Mouse (Mus musculus) bone marrow macrophage, adult 2 months (primary cell): ENCODE results near the gene Nhsl2. TPM values are rescaled to one million over a fixed set of nuclear protein-coding genes. Genes with fewer than 3 reads are reported as not detected.

Experiments
- H3K27ac ChIP-seq: 2 replicates; pipeline ENCODE4 v1.5.1; 2012; ENCODE audit warnings: low read depth, low read length; ENCODE audit not compliant: insufficient read depth
- H3K4me1 ChIP-seq: 2 replicates; pipeline ENCODE4 v1.6.1; 2012; ENCODE audit warnings: low read length; ENCODE audit not compliant: control insufficient read depth, insufficient read depth
- H3K4me3 ChIP-seq: 2 replicates; pipeline ENCODE4 v1.5.1; 2012; ENCODE audit warnings: mild to moderate bottlenecking, low read length, moderate library complexity; ENCODE audit not compliant: insufficient read depth
- CTCF ChIP-seq: IDR thresholded peaks from 2 replicates; pipeline ENCODE4 v1.5.1; 2012; ENCODE audit warnings: low read depth, mild to moderate bottlenecking, low read length, moderate library complexity
- POLR2A ChIP-seq: IDR thresholded peaks from 2 replicates; pipeline ENCODE4 v1.6.1; 2012; ENCODE audit warnings: mild to moderate bottlenecking, low read depth, low read length, borderline replicate concordance
- polyA plus RNA-seq: library from polyadenylated mRNA; stranded (reverse); fragments of >200 nt; gene quantifications from 2 replicates; pipeline ENCODE4 v1.2.4, GENCODE M21; 2012; ENCODE audit not compliant: missing spikeins, insufficient read depth, insufficient read length

Nhsl2 gene
- polyA plus RNA-seq, 1 experiment, result 3.5 TPM

GRCm38 (mm10) chrX:101976931-101977330 is 127.7 kb downstream of the Nhsl2 start:
- no peak overlapping the region for H3K27ac ChIP-seq
- TF ChIP-seq POLR2A (no peak), CTCF (no peak)

DNA sequence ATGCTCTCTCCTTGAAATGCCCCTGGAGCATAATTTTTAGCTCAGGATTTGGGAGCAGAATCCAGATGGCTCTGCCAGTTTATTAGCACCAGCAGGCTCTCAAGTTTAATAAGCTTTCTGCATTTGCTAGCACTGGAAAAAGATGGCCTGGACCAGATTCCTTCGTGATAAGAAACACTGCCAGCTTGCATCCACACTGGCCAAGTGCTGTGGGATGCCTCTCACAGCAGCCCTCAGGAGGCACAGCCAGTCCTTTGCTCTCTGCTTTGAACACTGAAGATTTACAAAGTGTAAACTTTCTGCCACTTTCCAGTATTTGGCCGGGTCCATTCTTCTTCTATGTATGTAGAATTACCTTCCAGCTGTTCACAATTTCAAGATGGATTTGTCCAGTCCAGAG is 129.7 kb downstream of the Nhsl2 start:
- H3K4me3 ChIP-seq, result no peak overlapping the region
- H3K27ac ChIP-seq, result no peak overlapping the region
- no peak for TF ChIP-seq POLR2A
- H3K4me1 ChIP-seq, result no peaks in the 10 kb centered on the region

More at GRCm38 (mm10) chrX:101976931-101977330, 127.7 kb downstream of the Nhsl2 start:
- Histone ChIP-seq H3K4me1 (no peaks in the 10 kb centered on the region), H3K4me3 (no peak overlapping the region)

- Histone ChIP-seq H3K27ac (no peak overlapping the region), H3K4me3 (no peak overlapping the region), H3K4me1 (no peaks in the 10 kb centered on the region)
- no peak for TF ChIP-seq CTCF
- TF ChIP-seq POLR2A, result no peak
These were observed 130.1 kb downstream of the Nhsl2 start for GRCm38 (mm10) chrX:101979267-101979666.

GRCm38 (mm10) chrX:101980586-101980985 is 131.4 kb downstream of the Nhsl2 start:
- TF ChIP-seq CTCF (no peak), POLR2A (no peak)
- Histone ChIP-seq H3K27ac (no peak overlapping the region), H3K4me1 (no peaks in the 10 kb centered on the region), H3K4me3 (no peak overlapping the region)

GRCm38 (mm10) chrX:101981450-101981849 is 132.3 kb downstream of the Nhsl2 start:
- Histone ChIP-seq H3K27ac (no peak overlapping the region), H3K4me1 (no peaks in the 10 kb centered on the region), H3K4me3 (no peak overlapping the region)
- no peak for TF ChIP-seq POLR2A
- no peak for TF ChIP-seq CTCF

DNA sequence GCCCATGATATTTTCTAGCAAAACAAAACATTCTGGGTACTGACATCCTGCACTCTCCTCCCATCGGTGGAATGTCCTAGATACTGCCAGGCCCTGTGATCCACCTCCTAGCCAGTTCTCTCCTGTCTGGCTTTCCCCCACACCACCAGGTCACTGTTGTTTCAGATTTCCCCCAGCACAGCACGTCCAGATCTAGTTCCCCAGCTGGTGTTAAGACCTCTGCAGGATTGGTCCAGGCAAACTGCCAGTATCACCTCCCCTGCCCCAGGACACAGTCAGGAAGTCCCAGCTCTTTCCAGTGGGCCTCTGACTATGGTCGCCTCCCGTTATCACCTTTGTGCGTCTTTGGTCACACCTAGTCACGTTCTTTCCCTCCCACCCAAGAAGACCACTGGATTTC is 134.5 kb downstream of the Nhsl2 start:
- Histone ChIP-seq H3K27ac (no peak overlapping the region), H3K4me3 (no peak overlapping the region), H3K4me1 (no peaks in the 10 kb centered on the region)
- TF ChIP-seq POLR2A, result no peak
- no peak for TF ChIP-seq CTCF

- TF ChIP-seq POLR2A (no peak), CTCF (no peak)
- Histone ChIP-seq H3K27ac (no peak overlapping the region), H3K4me1 (no peaks in the 10 kb centered on the region)
These were observed 137.6 kb downstream of the Nhsl2 start for GRCm38 (mm10) chrX:101986657-101987367.

GRCm38 (mm10) chrX:101993841-101994571 is 144.8 kb downstream of the Nhsl2 start:
- H3K27ac ChIP-seq, result no peak overlapping the region
- no peaks in the 10 kb centered on the region for H3K4me1 ChIP-seq
- no peak overlapping the region for H3K4me3 ChIP-seq
- TF ChIP-seq CTCF, result no peak
- no peak for TF ChIP-seq POLR2A

More at GRCm38 (mm10) chrX:101986657-101987367, 137.6 kb downstream of the Nhsl2 start:
- H3K4me3 ChIP-seq, result no peak overlapping the region

DNA sequence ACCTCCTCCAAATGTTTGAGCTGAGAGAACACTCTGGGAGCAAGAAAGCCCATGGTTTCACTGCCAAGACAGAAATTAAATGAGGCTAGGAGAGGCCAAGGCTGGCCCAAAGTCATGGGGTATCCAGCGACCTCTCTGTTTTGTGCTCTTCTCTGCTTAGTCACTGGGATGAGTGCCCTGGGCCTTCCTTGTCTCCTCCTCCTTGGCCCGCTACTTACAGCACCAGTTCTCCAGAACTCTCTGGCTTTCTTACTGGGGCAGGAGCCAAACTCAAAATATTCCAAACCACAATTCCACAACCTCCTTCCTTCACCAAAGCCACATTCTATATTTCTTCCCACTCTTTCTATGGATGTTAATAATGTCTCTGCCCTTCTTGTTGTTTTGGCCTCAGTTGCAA is 147.5 kb downstream of the Nhsl2 start:
- TF ChIP-seq CTCF (no peak), POLR2A (no peak)
- Histone ChIP-seq H3K4me3 (no peak overlapping the region), H3K4me1 (no peaks in the 10 kb centered on the region), H3K27ac (no peak overlapping the region)
